ENCODE assay signal across 8 mouse cellular contexts in the genomic region with DNA sequence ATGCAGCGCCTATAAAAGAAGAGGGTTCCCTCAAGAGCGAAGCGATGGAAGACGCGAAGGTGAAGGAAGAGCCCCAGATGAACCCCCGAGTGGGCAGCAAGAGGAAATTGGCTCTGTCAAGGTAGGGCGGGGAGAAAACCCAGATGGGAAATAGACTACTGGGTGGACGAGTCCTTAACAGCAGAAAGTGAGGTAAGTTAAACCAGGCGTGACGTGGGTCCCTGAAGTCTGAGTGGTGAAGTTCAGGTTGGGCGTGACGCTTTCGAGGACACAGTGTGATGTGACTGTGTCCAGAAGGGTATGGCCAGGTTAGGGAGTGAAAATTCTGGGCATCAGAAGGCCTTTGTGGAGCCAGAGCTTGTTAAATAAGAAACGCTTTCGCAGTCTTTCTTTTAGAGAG. TPM values are rescaled to one million over a fixed set of nuclear protein-coding genes. Genes with fewer than 3 reads are reported as not detected.
DNase-seq lines count a peak whose midpoint lies in the region; ATAC-seq and TF ChIP-seq lines count a peak whose summit lies in the region.

No protein-coding gene starts in this region.

- DNase-seq in kidney, adult 2 months: no peak
- DNase-seq in kidney, postnatal 14 days: no peak
- peak; percentile 23 for DNase-seq in MEL (ENCODE audit: low read depth, low spot score)
- no peak for DNase-seq in hindbrain, embryonic 11.5 days (ENCODE audit: low spot score)
- DNase-seq in right cerebral cortex, postnatal 10 days (ENCODE audit: low spot score in 2 of 2): no peak
- no peak for DNase-seq in right cerebral cortex, postnatal 25 days

- no peak for TF ChIP-seq POLR2A in kidney, adult 2 months (IDR thresholded peaks at IDR 0.05; ENCODE audit: low read depth, low read length)
- no peak for TF ChIP-seq POLR2A in MEL (IDR thresholded peaks at IDR 0.05; ENCODE audit: control insufficient read depth in 1 of 2, insufficient read depth in 1 of 2, low read depth in 1 of 2, low read length in 2 of 2, poor library complexity in 1 of 2)

- TF ChIP-seq EP300 in MEL (IDR thresholded peaks at IDR 0.05; ENCODE audit: low read depth in 1 of 2, low read length in 2 of 2): no peak

- peak overlapping the region; percentile 77 for H3K9ac ChIP-seq in MEL (ENCODE audit: control insufficient read depth, low read depth, low read length, poor library complexity, severe bottlenecking)
- peak overlapping the region; percentile 74 for H3K9ac ChIP-seq in hindbrain, embryonic 11.5 days (ENCODE audit: low read depth, low read length)
- H3K9ac ChIP-seq in midbrain, embryonic 12.5 days (replicated peaks): peak overlapping the region; percentile 78

- H3K27me3 ChIP-seq in kidney, adult 2 months (replicated peaks; ENCODE audit: control insufficient read depth, insufficient read depth, low read length): no peaks in the 10 kb centered on the region
- H3K27me3 ChIP-seq in MEL (ENCODE audit: control insufficient read depth in 1 of 2, insufficient read depth in 2 of 2, low read length in 2 of 2): no peaks in the 10 kb centered on the region
- no peaks in the 10 kb centered on the region for H3K27me3 ChIP-seq in hindbrain, embryonic 11.5 days (ENCODE audit: control insufficient read depth, insufficient read depth, low read length)
- no peaks in the 10 kb centered on the region for H3K27me3 ChIP-seq in midbrain, embryonic 12.5 days

- H3K27ac ChIP-seq in kidney, adult 2 months (ENCODE audit: insufficient read depth, low read depth, low read length): no peak overlapping the region
- H3K27ac ChIP-seq in MEL (ENCODE audit: control insufficient read depth, low read depth, low read length): no peak overlapping the region
- H3K27ac ChIP-seq in hindbrain, embryonic 11.5 days (ENCODE audit: low read depth, low read length): no peak overlapping the region
- no peak overlapping the region for H3K27ac ChIP-seq in midbrain, embryonic 12.5 days (replicated peaks)

- H3K4me2 ChIP-seq in hindbrain, embryonic 11.5 days (replicated peaks; ENCODE audit: low read depth, low read length): peak overlapping the region; percentile 74
- peak overlapping the region; percentile 87 for H3K4me2 ChIP-seq in midbrain, embryonic 12.5 days (replicated peaks)

- no peak for TF ChIP-seq CTCF in kidney, adult 2 months (conservative IDR thresholded peaks at IDR 0.05; ENCODE audit: insufficient read depth, insufficient read length, low read depth, low read length)
- TF ChIP-seq CTCF in MEL (IDR thresholded peaks at IDR 0.05 in 2 of 3, conservative IDR thresholded peaks at IDR 0.05 in 1 of 3; ENCODE audit: control insufficient read depth in 1 of 3, insufficient read depth in 1 of 3, low read depth in 2 of 3, low read length in 3 of 3, poor library complexity in 1 of 3, severe bottlenecking in 1 of 3): no peak

- WGBS in kidney, adult 2 months: 25% methylated on average over 15 of the region's 15 CpGs
- 30% methylated on average over 15 of the region's 15 CpGs for WGBS in hindbrain, embryonic 11.5 days
- WGBS in midbrain, embryonic 12.5 days: 37% methylated on average over 15 of the region's 15 CpGs

- ATAC-seq in hindbrain, embryonic 11.5 days (ENCODE audit: low FRiP score): no peak
- no peak for ATAC-seq in midbrain, embryonic 12.5 days (ENCODE audit: low FRiP score, low read depth)
- ATAC-seq in erythroid progenitor cell, adult 5-6 weeks (replicated peaks; ENCODE audit: low FRiP score, poor library complexity, severe bottlenecking): no peak

- peaks cover 20% of the 10 kb centered on the region for H3K79me2 ChIP-seq in MEL (ENCODE audit: control insufficient read depth, insufficient read depth, low read length, poor library complexity)

- peak overlapping the region; percentile 82 for H3K4me3 ChIP-seq in kidney, adult 2 months (ENCODE audit: insufficient read depth, low read depth, low read length)
- H3K4me3 ChIP-seq in MEL (ENCODE audit: control insufficient read depth in 1 of 2, insufficient read depth in 1 of 2, low read depth in 2 of 2, low read length in 2 of 2): peak overlapping the region; percentile 74 to 81
- peak overlapping the region; percentile 87 for H3K4me3 ChIP-seq in hindbrain, embryonic 11.5 days (ENCODE audit: low read depth, low read length)
- peak overlapping the region; percentile 84 for H3K4me3 ChIP-seq in midbrain, embryonic 12.5 days

- no peaks in the 10 kb centered on the region for H3K36me3 ChIP-seq in kidney, adult 2 months (ENCODE audit: control insufficient read depth, insufficient read depth, low read length)
- H3K36me3 ChIP-seq in MEL (ENCODE audit: control insufficient read depth in 1 of 2, insufficient read depth in 2 of 2, low read length in 2 of 2): peaks cover 10% of the 10 kb centered on the region in 2 experiments
- peaks cover 9% of the 10 kb centered on the region for H3K36me3 ChIP-seq in hindbrain, embryonic 11.5 days (ENCODE audit: control insufficient read depth, insufficient read depth, low read length)
- H3K36me3 ChIP-seq in midbrain, embryonic 12.5 days: peaks cover 22% of the 10 kb centered on the region

- no peaks in the 10 kb centered on the region; the same call in 1 of the 2 replicates for H3K4me1 ChIP-seq in kidney, adult 2 months (ENCODE audit: control insufficient read depth, insufficient read depth, low read length)
- H3K4me1 ChIP-seq in MEL (ENCODE audit: control insufficient read depth in 1 of 2, insufficient read depth in 2 of 2, low read length in 2 of 2): peaks cover 0 to 7% of the 10 kb centered on the region in 2 experiments; a peak in 2 of 4 replicates
- H3K4me1 ChIP-seq in hindbrain, embryonic 11.5 days (replicated peaks; ENCODE audit: control insufficient read depth, insufficient read depth, low read length): peaks cover 3% of the 10 kb centered on the region; the same call in 1 of the 2 replicates
- H3K4me1 ChIP-seq in midbrain, embryonic 12.5 days: peaks cover 12% of the 10 kb centered on the region

- no peak for TF ChIP-seq RAD21 in MEL (IDR thresholded peaks at IDR 0.05; ENCODE audit: low read depth, low read length)

- no peaks in the 10 kb centered on the region for H3K9me3 ChIP-seq in MEL (replicated peaks; ENCODE audit: insufficient read depth, low read length)
- H3K9me3 ChIP-seq in hindbrain, embryonic 11.5 days (ENCODE audit: control insufficient read depth, low read length): no peaks in the 10 kb centered on the region
- H3K9me3 ChIP-seq in midbrain, embryonic 12.5 days: no peaks in the 10 kb centered on the region

TF ChIP-seq in MEL, 35 proteins besides CTCF, POLR2A, EP300 and RAD21:
- no peak for TF ChIP-seq SIN3A (IDR thresholded peaks at IDR 0.05; ENCODE audit: low read length)
- TF ChIP-seq MAX (IDR thresholded peaks at IDR 0.05; ENCODE audit: low read length): no peak
- no peak for TF ChIP-seq UBTF (IDR thresholded peaks at IDR 0.05; ENCODE audit: borderline replicate concordance, insufficient read depth, low read depth, low read length)
- no peak for TF ChIP-seq TCF12 (IDR thresholded peaks at IDR 0.05; ENCODE audit: low read depth, low read length)

RNA-seq across cellular contexts. Expression of gene Znhit6, which starts 0.9 kb away (rescaled TPM):
- 3.5 and 4.2 TPM in 2 replicates for polyA plus RNA-seq in kidney, adult 2 months (2012; rRNA removed)
- total RNA-seq in MEL (2012; rRNA removed): 32.0 and 35.2 TPM in 2 replicates
- polyA plus RNA-seq in MEL (2012; ENCODE audit: insufficient read depth in 1 of 2, insufficient read length in 2 of 2, low read depth in 1 of 2, low replicate concordance in 2 of 2, missing spikeins in 1 of 2): 100 to 1,000 TPM in 1 of 2 experiments, 10 to 100 TPM in 1; 61.4 to 337 TPM
- polyA plus RNA-seq in hindbrain, embryonic 11.5 days (2014; fragmentation: Nextera tagmentation; extraction: Ambion mirVana): 39.5 and 43.0 TPM in 2 replicates
- polyA plus RNA-seq in midbrain, embryonic 12.5 days (2016; fragmentation: Nextera tagmentation; extraction: Ambion mirVana): 35.9 and 40.4 TPM in 2 replicates
- 4.7 and 6.7 TPM in 2 replicates for total RNA-seq in erythroid progenitor cell, adult 5-6 weeks (2015; ENCODE audit: low replicate concordance)
- 0.23 and 6.5 TPM in 2 replicates for total RNA-seq in erythroid progenitor cell, adult 5-6 weeks (2017; ENCODE audit: low replicate concordance)
